Comparison of ENCODE assay signal across 18 mouse cellular contexts in the genomic region with DNA sequence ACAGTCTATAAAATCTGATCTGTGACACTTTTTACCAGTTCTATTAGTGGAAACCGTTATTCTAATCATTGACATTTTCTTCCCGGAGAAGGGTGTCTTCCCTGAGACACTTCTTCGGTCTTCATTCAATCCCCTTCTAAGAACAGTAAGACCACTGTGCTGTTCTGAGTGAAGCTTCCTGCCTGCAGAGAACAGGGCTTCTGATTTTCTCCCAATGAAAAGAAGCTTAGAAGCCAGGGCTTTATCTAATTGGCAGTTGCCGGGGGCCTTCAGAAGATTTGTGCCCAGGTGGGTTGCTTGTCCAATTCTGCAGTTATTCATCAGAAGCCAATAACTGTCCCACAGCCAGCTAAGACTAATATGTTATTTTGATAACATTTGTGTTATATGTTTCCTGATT.
DNase-seq lines count a peak whose midpoint lies in the region; ATAC-seq and TF ChIP-seq lines count a peak whose summit lies in the region.
"Had no signal": no experiment of that assay in that cellular context is flagged by ENCODE, and none has a peak within 500 bp of the region (broad histone marks: within the 10 kb centered on the region; RNA-seq: fewer than 3 reads in every experiment).

No protein-coding gene starts in this region.

- no peak overlapping the region for H3K4me3 ChIP-seq in forebrain, embryonic 14.5 days (ENCODE audit: low read depth, low read length)
- H3K4me3 ChIP-seq in forebrain, embryonic 12.5 days (replicated peaks), result no peak overlapping the region
- no peak overlapping the region for H3K4me3 ChIP-seq in liver, postnatal 0 days (ENCODE audit: low read depth, low read length)
- no peak overlapping the region for H3K4me3 ChIP-seq in liver, embryonic 12.5 days
- H3K4me3 ChIP-seq: embryonic facial prominence, embryonic 15.5 days; erythroblast, embryonic 14.5 days; gastrocnemius, adult 2 months; heart, embryonic 12.5 days; hindbrain, embryonic 10.5 days had no signal

- H3K27me3 ChIP-seq in forebrain, embryonic 14.5 days (replicated peaks; ENCODE audit: control insufficient read depth, insufficient read depth, low read length), result no peaks in the 10 kb centered on the region
- H3K27me3 ChIP-seq in forebrain, embryonic 12.5 days, result no peaks in the 10 kb centered on the region
- H3K27me3 ChIP-seq in liver, postnatal 0 days (ENCODE audit: insufficient read depth, low read length), result no peaks in the 10 kb centered on the region
- H3K27me3 ChIP-seq in liver, embryonic 12.5 days (replicated peaks), result no peaks in the 10 kb centered on the region
- H3K27me3 ChIP-seq: embryonic facial prominence, embryonic 15.5 days; heart, embryonic 12.5 days had no signal

- TF ChIP-seq EP300 in liver, postnatal 0 days (IDR thresholded peaks at IDR 0.05; ENCODE audit: low read depth), result no peak

- WGBS in forebrain, embryonic 14.5 days, result 46% methylated on average over 4 of the region's 4 CpGs
- 67% methylated on average over 4 of the region's 4 CpGs for WGBS in forebrain, embryonic 12.5 days
- WGBS in liver, postnatal 0 days (ENCODE audit: insufficient replicate concordance), result 81% methylated on average over 4 of the region's 4 CpGs
- 73% methylated on average over 4 of the region's 4 CpGs for WGBS in liver, embryonic 12.5 days (ENCODE audit: insufficient replicate concordance)

- H3K4me1 ChIP-seq in forebrain, embryonic 14.5 days (ENCODE audit: control insufficient read depth, insufficient read depth, low read length), result peaks cover 16% of the 10 kb centered on the region
- peaks cover 3% of the 10 kb centered on the region; the same call in 1 of the 2 replicates for H3K4me1 ChIP-seq in forebrain, embryonic 12.5 days
- no peaks in the 10 kb centered on the region for H3K4me1 ChIP-seq in liver, postnatal 0 days (ENCODE audit: insufficient read depth)
- H3K4me1 ChIP-seq in liver, embryonic 12.5 days, result no peaks in the 10 kb centered on the region
- H3K4me1 ChIP-seq: embryonic facial prominence, embryonic 15.5 days; heart, embryonic 12.5 days; hindbrain, embryonic 10.5 days had no signal

- no peak for TF ChIP-seq CTCF in liver, postnatal 0 days (IDR thresholded peaks at IDR 0.05; ENCODE audit: low read depth)

- H3K9me3 ChIP-seq in forebrain, embryonic 14.5 days (replicated peaks; ENCODE audit: control insufficient read depth, low read length), result no peaks in the 10 kb centered on the region
- no peaks in the 10 kb centered on the region for H3K9me3 ChIP-seq in forebrain, embryonic 12.5 days
- H3K9me3 ChIP-seq in liver, postnatal 0 days (ENCODE audit: low read length), result no peaks in the 10 kb centered on the region
- H3K9me3 ChIP-seq in liver, embryonic 12.5 days (replicated peaks), result no peaks in the 10 kb centered on the region
- H3K9me3 ChIP-seq: embryonic facial prominence, embryonic 15.5 days; heart, embryonic 12.5 days; hindbrain, embryonic 10.5 days had no signal

- no peaks in the 10 kb centered on the region for H3K36me3 ChIP-seq in forebrain, embryonic 14.5 days (ENCODE audit: control insufficient read depth, insufficient read depth, low read length)
- H3K36me3 ChIP-seq in forebrain, embryonic 12.5 days (replicated peaks), result no peaks in the 10 kb centered on the region
- H3K36me3 ChIP-seq in liver, postnatal 0 days (replicated peaks; ENCODE audit: insufficient read depth, low read length), result no peaks in the 10 kb centered on the region
- no peaks in the 10 kb centered on the region for H3K36me3 ChIP-seq in liver, embryonic 12.5 days
- H3K36me3 ChIP-seq: embryonic facial prominence, embryonic 15.5 days; heart, embryonic 12.5 days; hindbrain, embryonic 10.5 days had no signal

- peak; percentile 32 for DNase-seq in forebrain, embryonic 14.5 days (ENCODE audit: low spot score)
- DNase-seq in liver, postnatal 0 days, result no peak
- peak; percentile 21 to 24 for DNase-seq in right cerebral cortex, postnatal 10 days (ENCODE audit: low spot score in 2 of 2)
- no peak for DNase-seq in right cerebral cortex, postnatal 25 days
- no peak for DNase-seq in lung, postnatal 14 days
- DNase-seq: adrenal gland, postnatal 14 days; cerebellum, adult 2 months; cerebellum, postnatal 14 days; embryo, embryonic 11 days; gastrocnemius, adult 2 months; gastrocnemius, postnatal 25 days had no signal

- no peak overlapping the region for H3K4me2 ChIP-seq in forebrain, embryonic 14.5 days (ENCODE audit: low read length)
- no peak overlapping the region for H3K4me2 ChIP-seq in forebrain, embryonic 12.5 days
- H3K4me2 ChIP-seq in liver, postnatal 0 days (ENCODE audit: low read depth, low read length), result no peak overlapping the region
- H3K4me2 ChIP-seq in liver, embryonic 12.5 days, result no peak overlapping the region
- H3K4me2 ChIP-seq: embryonic facial prominence, embryonic 15.5 days; heart, embryonic 12.5 days; hindbrain, embryonic 14.5 days had no signal

- no peak for ATAC-seq in forebrain, embryonic 14.5 days
- no peak for ATAC-seq in forebrain, embryonic 12.5 days (ENCODE audit: low FRiP score)
- no peak for ATAC-seq in liver, postnatal 0 days
- no peak for ATAC-seq in liver, embryonic 12.5 days

- no peak overlapping the region for H3K9ac ChIP-seq in forebrain, embryonic 14.5 days (ENCODE audit: low read length)
- no peak overlapping the region for H3K9ac ChIP-seq in forebrain, embryonic 12.5 days
- H3K9ac ChIP-seq in liver, postnatal 0 days (replicated peaks), result no peak overlapping the region
- H3K9ac ChIP-seq in liver, embryonic 12.5 days, result no peak overlapping the region
- H3K9ac ChIP-seq: embryonic facial prominence, embryonic 15.5 days; heart, embryonic 12.5 days; hindbrain, embryonic 14.5 days had no signal

- 0 out of 2 replicates have a peak overlapping the region, but pooled peaks have one; percentile 16 for H3K27ac ChIP-seq in forebrain, embryonic 14.5 days (ENCODE audit: low read depth, low read length)
- H3K27ac ChIP-seq in forebrain, embryonic 12.5 days, result no peak overlapping the region
- peak overlapping the region; percentile 45; the same call in 1 of the 2 replicates for H3K27ac ChIP-seq in liver, postnatal 0 days (ENCODE audit: low read depth)
- H3K27ac ChIP-seq in liver, embryonic 12.5 days, result no peak overlapping the region
- H3K27ac ChIP-seq: embryonic facial prominence, embryonic 15.5 days; gastrocnemius, adult 2 months; hindbrain, embryonic 10.5 days; hindbrain, embryonic 14.5 days had no signal

Comparison
In these comparisons a context has a peak if more than half of its experiments do, and no peak if none do; other contexts are left out.
1. DNase-seq: peak in forebrain, embryonic 14.5 days (single experiment) and right cerebral cortex, postnatal 10 days (2 of 2); none in liver, postnatal 0 days (single experiment), right cerebral cortex, postnatal 25 days (single experiment) and lung, postnatal 14 days (single experiment).
2. H3K27ac ChIP-seq: peak in forebrain, embryonic 14.5 days (single experiment) and liver, postnatal 0 days (single experiment); none in forebrain, embryonic 12.5 days (single experiment) and liver, embryonic 12.5 days (single experiment).